Mouse (Mus musculus) MEL (cell line): ENCODE results near the gene Cenpi. TPM values are rescaled to one million over a fixed set of nuclear protein-coding genes. Genes with fewer than 3 reads are reported as not detected.

Source experiments
- DNase-seq: peaks from one replicate; pipeline ENCODE4 v3.0.0; 2011; ENCODE audit warnings: low read depth, low spot score
- H3K27ac ChIP-seq: 2 replicates; pipeline ENCODE4 v1.5.1; 2012; ENCODE audit warnings: low read depth, mild to moderate bottlenecking, control low read depth, low read length, moderate library complexity; ENCODE audit not compliant: control insufficient read depth
- H3K27me3 ChIP-seq, 2 experiments: fragments of 150-350 bp in 1 of 2; sonication (generic) in 1 of 2; 2 replicates each; pipeline ENCODE4 v1.6.1; 2012; ENCODE audit warnings: low read length in 2 of 2, mild to moderate bottlenecking in 2 of 2, improper control_type of control experiment in 1 of 2, moderate library complexity in 1 of 2; ENCODE audit not compliant: insufficient read depth in 2 of 2, control insufficient read depth in 1 of 2
- H3K36me3 ChIP-seq, 2 experiments: 2 replicates each; pipeline ENCODE4 v1.6.1; 2012 to 2014; ENCODE audit warnings: low read length in 2 of 2, improper control_type of control experiment in 1 of 2, inconsistent platforms in 1 of 2, mild to moderate bottlenecking in 1 of 2; ENCODE audit not compliant: insufficient read depth in 2 of 2, control insufficient read depth in 1 of 2
- H3K4me1 ChIP-seq, 2 experiments: fragments of 150-350 bp in 1 of 2; sonication (generic) in 1 of 2; 2 replicates each; pipeline ENCODE4 v1.6.1; 2012; ENCODE audit warnings: low read length in 2 of 2, improper control_type of control experiment in 1 of 2, mild to moderate bottlenecking in 1 of 2; ENCODE audit not compliant: insufficient read depth in 2 of 2, control insufficient read depth in 1 of 2
- H3K4me3 ChIP-seq, 2 experiments: fragments of 150-350 bp in 1 of 2; sonication (generic) in 1 of 2; 2 replicates each; pipeline ENCODE4 v1.5.1; 2012; ENCODE audit warnings: low read depth in 2 of 2, low read length in 2 of 2, mild to moderate bottlenecking in 2 of 2, moderate library complexity in 2 of 2, control low read depth in 1 of 2, improper control_type of control experiment in 1 of 2; ENCODE audit not compliant: control insufficient read depth in 1 of 2, insufficient read depth in 1 of 2
- H3K79me2 ChIP-seq: 2 replicates; pipeline ENCODE4 v1.6.1; 2012; ENCODE audit warnings: mild to moderate bottlenecking, low read length, moderate library complexity; ENCODE audit not compliant: control insufficient read depth, poor library complexity, insufficient read depth
- H3K9ac ChIP-seq: 2 replicates; pipeline ENCODE4 v1.6.1; 2012; ENCODE audit warnings: low read depth, mild to moderate bottlenecking, control low read depth, low read length, moderate library complexity; ENCODE audit not compliant: control insufficient read depth, poor library complexity, severe bottlenecking
- H3K9me3 ChIP-seq: fragments of 150-350 bp; sonication (generic); replicated peaks from 2 replicates; pipeline ENCODE4 v1.6.1; 2012; ENCODE audit warnings: mild to moderate bottlenecking, low read length, improper control_type of control experiment, moderate library complexity; ENCODE audit not compliant: insufficient read depth
- CTCF ChIP-seq, 3 experiments: IDR thresholded peaks in 2 of 3; conservative IDR thresholded peaks in 1 of 3; 2 replicates each; pipeline ENCODE4 v1.5.1; 2011 to 2012; ENCODE audit warnings: low read length in 3 of 3, low read depth in 2 of 3, mild to moderate bottlenecking in 2 of 3, improper control_type of control experiment in 1 of 3, inconsistent platforms in 1 of 3, mixed read lengths in 1 of 3, moderate library complexity in 1 of 3; ENCODE audit not compliant: control insufficient read depth in 1 of 3, insufficient read depth in 1 of 3, poor library complexity in 1 of 3, severe bottlenecking in 1 of 3
- E2F4 ChIP-seq: IDR thresholded peaks from 2 replicates; pipeline ENCODE4 v1.6.1; 2011; ENCODE audit warnings: low read depth, low read length, improper control_type of control experiment, borderline replicate concordance
- ELF1 ChIP-seq: IDR thresholded peaks from 2 replicates; pipeline ENCODE4 v1.6.1; 2014; ENCODE audit warnings: low read depth, mild to moderate bottlenecking, inconsistent platforms, low read length, improper control_type of control experiment, moderate library complexity
- EP300 ChIP-seq, 2 experiments: IDR thresholded peaks; 2 replicates each; pipeline ENCODE4 v1.6.1; 2011; ENCODE audit warnings: improper control_type of control experiment in 2 of 2, low read length in 2 of 2, low read depth in 1 of 2, mild to moderate bottlenecking in 1 of 2
- ETS1 ChIP-seq: IDR thresholded peaks from 2 replicates; pipeline ENCODE4 v1.6.1; 2012; ENCODE audit warnings: low read depth, mild to moderate bottlenecking, inconsistent platforms, low read length, improper control_type of control experiment, moderate library complexity
- GABPA ChIP-seq: IDR thresholded peaks from 2 replicates; pipeline ENCODE4 v1.6.1; 2012; ENCODE audit warnings: low read depth, mild to moderate bottlenecking, inconsistent platforms, low read length, improper control_type of control experiment, moderate library complexity
- GATA1 ChIP-seq: IDR thresholded peaks from 2 replicates; pipeline ENCODE4 v1.6.1; 2011; ENCODE audit warnings: low read depth, low read length, improper control_type of control experiment
- MEF2A ChIP-seq: IDR thresholded peaks from 2 replicates; pipeline ENCODE4 v1.6.1; 2014; ENCODE audit warnings: low read depth, mild to moderate bottlenecking, inconsistent platforms, low read length, improper control_type of control experiment; ENCODE audit not compliant: poor library complexity, insufficient replicate concordance, severe bottlenecking; ENCODE audit errors: extremely low read depth
- MXI1 ChIP-seq: IDR thresholded peaks from 2 replicates; pipeline ENCODE4 v1.6.1; 2011; ENCODE audit warnings: mild to moderate bottlenecking, low read depth, low read length, improper control_type of control experiment
- MYB ChIP-seq: IDR thresholded peaks from 2 replicates; pipeline ENCODE4 v1.6.1; 2011; ENCODE audit warnings: mild to moderate bottlenecking, low read depth, low read length, improper control_type of control experiment
- RCOR1 ChIP-seq: IDR thresholded peaks from 2 replicates; pipeline ENCODE4 v1.6.1; 2012; ENCODE audit warnings: low read depth, mild to moderate bottlenecking, inconsistent platforms, low read length, improper control_type of control experiment
- SMC3 ChIP-seq: IDR thresholded peaks from 2 replicates; pipeline ENCODE4 v1.6.1; 2011; ENCODE audit warnings: low read depth, low read length, improper control_type of control experiment
- TBP ChIP-seq: IDR thresholded peaks from 2 replicates; pipeline ENCODE4 v1.8.0; 2011; ENCODE audit warnings: low read depth, low read length, improper control_type of control experiment
- TCF12 ChIP-seq: IDR thresholded peaks from 2 replicates; pipeline ENCODE4 v1.6.1; 2014; ENCODE audit warnings: low read depth, mild to moderate bottlenecking, inconsistent platforms, low read length, improper control_type of control experiment, moderate library complexity
- ZKSCAN1 ChIP-seq: IDR thresholded peaks from 2 replicates; pipeline ENCODE4 v1.6.1; 2012; ENCODE audit warnings: low read depth, mild to moderate bottlenecking, inconsistent platforms, low read length, improper control_type of control experiment, moderate library complexity
- polyA plus RNA-seq, 2 experiments: library from polyadenylated mRNA; stranded (reverse) in 1 of 2; unstranded in 1 of 2; fragments of >175 nt in 1 of 2; fragments of >200 nt in 1 of 2; gene quantifications; 2 replicates each; pipeline versions ENCODE4 v1.2.1 to v1.2.4; 2012; ENCODE audit warnings: low replicate concordance in 2 of 2, low read depth in 1 of 2; ENCODE audit not compliant: insufficient read length in 2 of 2, insufficient read depth in 1 of 2, missing spikeins in 1 of 2
- total RNA-seq: library from RNA; depleted of rRNA; stranded (reverse); fragments of 300-350 nt; gene quantifications from 2 replicates; pipeline ENCODE4 v1.2.3, GENCODE M21; 2012; rRNA removed

The Cenpi gene
- total and polyA plus RNA-seq, 3 experiments: 50.8 to 56.3 TPM; not detected in 1

DNA sequence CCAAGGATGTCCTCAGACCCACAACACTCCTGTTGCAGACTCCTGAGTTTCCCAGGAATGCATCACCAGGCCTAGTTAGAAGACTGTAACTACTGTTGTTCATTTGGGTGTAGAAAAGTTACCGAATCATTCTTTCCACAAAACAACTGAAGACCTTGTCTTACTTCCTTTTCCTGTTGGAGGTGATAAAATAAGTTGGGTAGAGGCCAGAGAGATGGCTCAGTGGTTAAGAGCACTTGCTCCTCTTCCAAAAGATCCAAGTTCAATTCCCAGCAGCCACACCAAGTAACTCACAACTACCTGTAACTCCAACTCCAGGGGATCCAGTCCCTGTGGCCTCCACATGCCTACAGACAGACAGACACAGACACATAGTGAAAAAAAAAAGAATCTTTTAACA lies 104.2 kb downstream of the Cenpi start:
- H3K27ac ChIP-seq: no peak overlapping the region
- no peak overlapping the region for H3K9ac ChIP-seq
- H3K27me3 ChIP-seq: no peaks in the 10 kb centered on the region
- H3K4me1 ChIP-seq: peaks cover 5 to 9% of the 10 kb centered on the region in 2 experiments
- no peaks in the 10 kb centered on the region for H3K79me2 ChIP-seq
- no peak overlapping the region for H3K4me3 ChIP-seq
- no peak for TF ChIP-seq ZKSCAN1
- TF ChIP-seq ETS1: 0 out of 2 replicates have a peak, but pooled peaks have one; percentile 45
- TF ChIP-seq GATA1: peak; percentile 70
- peak; percentile 38; the same call in 1 of the 2 replicates for TF ChIP-seq ELF1
- TF ChIP-seq MXI1: peak; percentile 42; the same call in 1 of the 2 replicates
- no peak for TF ChIP-seq SMC3
- peak; percentile 66 to 72 for TF ChIP-seq EP300 (IDR thresholded peaks at IDR 0.05; ENCODE audit: low read depth in 1 of 2, low read length in 2 of 2)
- no peak for TF ChIP-seq CTCF (IDR thresholded peaks at IDR 0.05 in 2 of 3, conservative IDR thresholded peaks at IDR 0.05 in 1 of 3; ENCODE audit: control insufficient read depth in 1 of 3, insufficient read depth in 1 of 3, low read depth in 2 of 3, low read length in 3 of 3, poor library complexity in 1 of 3, severe bottlenecking in 1 of 3)
- 0 out of 2 replicates have a peak, but pooled peaks have one; percentile 8 for TF ChIP-seq MYB
- peak; percentile 46; the same call in 1 of the 2 replicates for TF ChIP-seq RCOR1
- TF ChIP-seq MEF2A: no peak
- peak; percentile 72 for TF ChIP-seq TBP
- TF ChIP-seq GABPA: no peak
- TF ChIP-seq TCF12: no peak
- TF ChIP-seq E2F4: no peak
- no peaks in the 10 kb centered on the region for H3K9me3 ChIP-seq
- H3K36me3 ChIP-seq: peaks cover 0 to 8% of the 10 kb centered on the region in 2 experiments; a peak in 2 of 4 replicates
- DNase-seq: peak; percentile 85

Other genes starting within 250 kb of the Cenpi start
- 180 and 183 TPM in 2 replicates for gene Cstf2, start 248.9 kb upstream of the Cenpi start, total RNA-seq
- gene Cstf2, start 248.9 kb upstream of the Cenpi start, polyA plus RNA-seq: 100 to 1,000 TPM; 354 to 890 TPM
- not detected in 2 replicates for gene Xkrx, start 146.0 kb upstream of the Cenpi start, total RNA-seq
- under 1 TPM in 1 of 2 experiments, not detected in 1; 0.38 TPM for gene Xkrx, start 146.0 kb upstream of the Cenpi start, polyA plus RNA-seq
- not detected in 2 replicates for gene Arl13a, start 120.6 kb upstream of the Cenpi start, total RNA-seq
- gene Arl13a, start 120.6 kb upstream of the Cenpi start, polyA plus RNA-seq: under 1 TPM in 1 of 2 experiments, not detected in 1; 0.25 TPM
- gene Nox1, start 86.1 kb upstream of the Cenpi start, total RNA-seq: 0.27 and 0.46 TPM in 2 replicates
- gene Nox1, start 86.1 kb upstream of the Cenpi start, polyA plus RNA-seq: under 1 TPM in 1 of 2 experiments, not detected in 1; 0.60 TPM
- gene Trmt2b, start 31.1 kb upstream of the Cenpi start, total RNA-seq: 19.2 and 19.8 TPM in 2 replicates
- gene Trmt2b, start 31.1 kb upstream of the Cenpi start, polyA plus RNA-seq: 10 to 100 TPM in 1 of 2 experiments, not detected in 1; 36.4 TPM
- gene Tmem35a, start 12.9 kb upstream of the Cenpi start, total RNA-seq: not detected in 2 replicates
- not detected for gene Tmem35a, start 12.9 kb upstream of the Cenpi start, polyA plus RNA-seq
- 0.39 and 0.49 TPM in 2 replicates for gene Drp2, start 96.5 kb downstream of the Cenpi start, total RNA-seq
- 1 to 10 TPM in 1 of 2 experiments, not detected in 1; 1.6 TPM for gene Drp2, start 96.5 kb downstream of the Cenpi start, polyA plus RNA-seq
- not detected in 2 replicates for gene Taf7l, start 168.4 kb downstream of the Cenpi start, total RNA-seq
- not detected for gene Taf7l, start 168.4 kb downstream of the Cenpi start, polyA plus RNA-seq
- gene Timm8a1, start 233.8 kb downstream of the Cenpi start, total RNA-seq: 217 and 240 TPM in 2 replicates
- 100 to 1,000 TPM; 267 to 449 TPM for gene Timm8a1, start 233.8 kb downstream of the Cenpi start, polyA plus RNA-seq